9 mouse cellular contexts compared by ENCODE assay signal in genomic region chr16:59517447-59518219, GRCm38 (mm10). TPM values are rescaled to one million over a fixed set of nuclear protein-coding genes. Genes with fewer than 3 reads are reported as not detected.
DNase-seq lines count a peak whose midpoint lies in the region; ATAC-seq lines count a peak whose summit lies in the region.
"Had no signal": no experiment of that assay in that cellular context is flagged by ENCODE, and none has a peak within 500 bp of the region (broad histone marks: within the 10 kb centered on the region; RNA-seq: fewer than 3 reads in every experiment).

No protein-coding gene starts in this region.

- H3K4me3 ChIP-seq in intestine, embryonic 14.5 days (ENCODE audit: low read depth, low read length) = no peak overlapping the region
- no peak overlapping the region for H3K4me3 ChIP-seq in intestine, embryonic 16.5 days (ENCODE audit: low read length)
- no peak overlapping the region for H3K4me3 ChIP-seq in limb, embryonic 13.5 days

- no peak overlapping the region for H3K4me2 ChIP-seq in intestine, embryonic 14.5 days (ENCODE audit: low read length)
- H3K4me2 ChIP-seq in intestine, embryonic 16.5 days (ENCODE audit: low read depth, low read length) = no peak overlapping the region
- peak overlapping the region; percentile 32 for H3K4me2 ChIP-seq in limb, embryonic 13.5 days (replicated peaks)

- H3K27me3 ChIP-seq in intestine, embryonic 14.5 days (replicated peaks; ENCODE audit: control insufficient read depth, insufficient read depth, low read length) = no peaks in the 10 kb centered on the region
- no peaks in the 10 kb centered on the region for H3K27me3 ChIP-seq in intestine, embryonic 16.5 days (replicated peaks; ENCODE audit: control insufficient read depth, insufficient read depth, low read length)
- no peaks in the 10 kb centered on the region for H3K27me3 ChIP-seq in limb, embryonic 13.5 days

- H3K27ac ChIP-seq in intestine, embryonic 14.5 days (ENCODE audit: low read depth) = no peak overlapping the region
- H3K27ac ChIP-seq in intestine, embryonic 16.5 days (ENCODE audit: low read length) = no peak overlapping the region
- no peak overlapping the region; the same call in 1 of the 2 replicates for H3K27ac ChIP-seq in limb, embryonic 13.5 days

- no peak overlapping the region for H3K9ac ChIP-seq in intestine, embryonic 14.5 days (ENCODE audit: low read length)
- no peak overlapping the region for H3K9ac ChIP-seq in intestine, embryonic 16.5 days (ENCODE audit: low read depth, low read length)
- H3K9ac ChIP-seq in limb, embryonic 13.5 days = no peak overlapping the region

- H3K4me1 ChIP-seq in intestine, embryonic 14.5 days (replicated peaks; ENCODE audit: control insufficient read depth, insufficient read depth, low read length) = no peaks in the 10 kb centered on the region
- H3K4me1 ChIP-seq in intestine, embryonic 16.5 days (ENCODE audit: control insufficient read depth, insufficient read depth, low read length) = no peaks in the 10 kb centered on the region
- peaks cover 13% of the 10 kb centered on the region for H3K4me1 ChIP-seq in limb, embryonic 13.5 days

- WGBS in intestine, embryonic 14.5 days = 49% methylated on average over 15 of the region's 15 CpGs
- WGBS in intestine, embryonic 16.5 days = 64% methylated on average over 15 of the region's 15 CpGs
- WGBS in limb, embryonic 13.5 days = 19% methylated on average over 15 of the region's 15 CpGs

- no peak for ATAC-seq in intestine, embryonic 14.5 days (replicated peaks; ENCODE audit: low FRiP score, low TSS enrichment, low read depth)
- no peak for ATAC-seq in intestine, embryonic 16.5 days
- ATAC-seq in granulocyte monocyte progenitor cell, adult 5-6 weeks (replicated peaks; ENCODE audit: poor library complexity, severe bottlenecking) = peak; percentile 90
- peak; percentile 84 for ATAC-seq in limb, embryonic 13.5 days (ENCODE audit: low FRiP score, low read depth)

- no peaks in the 10 kb centered on the region for H3K9me3 ChIP-seq in intestine, embryonic 14.5 days (ENCODE audit: control insufficient read depth, low read length)
- H3K9me3 ChIP-seq in intestine, embryonic 16.5 days (ENCODE audit: control insufficient read depth, low read length) = no peaks in the 10 kb centered on the region
- H3K9me3 ChIP-seq in limb, embryonic 13.5 days = no peaks in the 10 kb centered on the region

- H3K36me3 ChIP-seq in intestine, embryonic 14.5 days (ENCODE audit: control insufficient read depth, insufficient read depth, low read length) = no peaks in the 10 kb centered on the region
- no peaks in the 10 kb centered on the region for H3K36me3 ChIP-seq in intestine, embryonic 16.5 days (ENCODE audit: control insufficient read depth, insufficient read depth, low read length)
- H3K36me3 ChIP-seq in limb, embryonic 13.5 days = peaks cover 15% of the 10 kb centered on the region; the same call in 1 of the 2 replicates

- intact Hi-C loops in left cerebral cortex, postnatal 14 days (cut with DNase I) = no loop called here

- DNase-seq in intestine, embryonic 14.5 days (ENCODE audit: low spot score) = peak; percentile 47
- DNase-seq in thymus, adult 18-20 months = peak; percentile 3 to 15
- DNase-seq in ovary, postnatal 36 days (ENCODE audit: low spot score) = no peak
- DNase-seq in cerebellum, postnatal 36 days = no peak
- DNase-seq in left cerebral cortex, postnatal 14 days (ENCODE audit: low spot score in 2 of 2) = no peak
- DNase-seq: kidney, adult 18-20 months had no signal

RNA-seq across cellular contexts. Expression of gene Riox2, which starts 46.1 kb away (rescaled TPM):
- polyA plus RNA-seq in intestine, embryonic 14.5 days (2014; fragmentation: Nextera tagmentation; extraction: Ambion mirVana) = 32.9 and 38.3 TPM in 2 replicates
- 32.3 and 34.1 TPM in 2 replicates for polyA plus RNA-seq in intestine, embryonic 16.5 days (2015; fragmentation: Nextera tagmentation; extraction: Ambion mirVana)
- 48.5 and 60.6 TPM in 2 replicates for total RNA-seq in granulocyte monocyte progenitor cell, adult 5-6 weeks (2014; fragmentation: Nextera tagmentation)
- total RNA-seq in granulocyte monocyte progenitor cell, adult 5-6 weeks (2017) = 51.6 and 59.5 TPM in 2 replicates
- 30.0 and 31.3 TPM in 2 replicates for polyA plus RNA-seq in limb, embryonic 13.5 days (2015; fragmentation: Nextera tagmentation; extraction: Ambion mirVana)
- total RNA-seq in left cerebral cortex, postnatal 14 days (2021) = 10 to 100 TPM; 10.4 to 10.7 TPM

Comparison
In these comparisons a context has a peak if more than half of its experiments do, and no peak if none do; other contexts are left out.
1. ATAC-seq: peak in granulocyte monocyte progenitor cell, adult 5-6 weeks (single experiment) and limb, embryonic 13.5 days (single experiment); none in intestine, embryonic 14.5 days (single experiment) and intestine, embryonic 16.5 days (single experiment).
2. DNase-seq: peak in intestine, embryonic 14.5 days (single experiment) and thymus, adult 18-20 months (2 of 2); none in ovary, postnatal 36 days (single experiment), cerebellum, postnatal 36 days (0 of 2) and left cerebral cortex, postnatal 14 days (0 of 2).